Mouse (Mus musculus) adrenal gland, adult 18-20 months (tissue): ENCODE measurements at regions not wholly inside any gene's neighbourhood (a gene's known extent, or its start where the extent isn't known, plus 50 kb on each side); places are given as distances from the start of the nearest gene placed in this dataset.

Source experiments
- DNase-seq, 2 experiments: peaks; one replicate each; pipeline ENCODE4 v3.0.0; 2021 to 2022; ENCODE audit warnings: low spot score in 2 of 2

GRCm38 (mm10) chr5:119213196-119213595 lies 457.3 kb upstream of the Tbx3 start:
- DNase-seq: no peak

DNA sequence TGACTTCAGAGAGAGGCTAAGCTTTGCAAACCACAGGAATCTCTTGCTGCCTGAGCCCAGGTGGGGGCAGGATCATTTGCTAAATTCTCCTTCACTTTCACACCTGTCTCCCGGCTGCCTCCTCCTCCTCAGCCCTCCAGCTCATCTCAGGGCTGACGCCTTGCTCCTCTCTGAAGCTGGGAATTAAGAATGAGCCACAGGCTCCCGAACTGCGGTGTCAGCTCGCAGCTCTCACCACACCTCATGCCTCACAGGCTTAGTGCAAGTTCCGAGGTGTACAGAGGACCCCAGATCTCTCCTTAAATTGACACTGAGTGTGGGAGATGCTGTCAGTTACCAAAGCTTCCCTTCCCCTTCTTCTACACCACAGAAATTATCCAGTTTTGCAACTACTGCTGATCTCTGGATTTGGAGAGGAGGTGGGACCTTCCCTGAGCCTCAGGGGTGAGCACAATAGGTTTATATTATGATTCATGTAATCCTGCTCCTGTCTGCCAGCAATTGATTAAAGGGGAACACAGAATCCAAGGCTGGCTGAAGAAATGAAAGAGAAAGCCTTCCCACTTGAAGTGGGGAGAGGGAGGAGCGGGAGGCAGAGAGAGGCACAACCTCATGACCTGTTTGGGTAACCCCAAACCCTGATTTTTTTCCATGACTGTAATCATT lies 456.6 kb upstream of the Tbx3 start:
- no peak for DNase-seq

DNA sequence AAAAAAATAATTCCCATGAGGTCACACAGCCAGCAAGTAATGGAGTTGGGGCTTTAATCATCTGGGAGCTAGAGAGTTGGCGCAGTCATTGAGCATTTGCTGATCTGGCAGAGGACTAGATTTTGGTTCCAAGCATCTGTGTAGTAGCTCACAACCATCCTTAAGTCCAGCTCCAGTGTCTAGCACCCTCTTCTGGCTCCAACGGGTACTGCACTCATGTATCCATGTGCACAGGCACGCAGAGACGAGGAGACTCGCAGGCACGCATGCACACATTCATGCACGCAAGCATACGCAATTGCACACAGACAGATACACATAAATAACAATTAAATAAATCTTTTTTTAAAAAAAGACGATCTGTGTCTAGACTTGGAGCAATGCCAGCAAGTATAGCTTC lies 455.5 kb upstream of the Tbx3 start:
- DNase-seq: no peak

- no peak for DNase-seq
Measured at GRCm38 (mm10) chr5:119215364-119215763, 455.1 kb upstream of the Tbx3 start.

- no peak for DNase-seq
Measured at GRCm38 (mm10) chr5:119216146-119216545, 454.3 kb upstream of the Tbx3 start.

DNA sequence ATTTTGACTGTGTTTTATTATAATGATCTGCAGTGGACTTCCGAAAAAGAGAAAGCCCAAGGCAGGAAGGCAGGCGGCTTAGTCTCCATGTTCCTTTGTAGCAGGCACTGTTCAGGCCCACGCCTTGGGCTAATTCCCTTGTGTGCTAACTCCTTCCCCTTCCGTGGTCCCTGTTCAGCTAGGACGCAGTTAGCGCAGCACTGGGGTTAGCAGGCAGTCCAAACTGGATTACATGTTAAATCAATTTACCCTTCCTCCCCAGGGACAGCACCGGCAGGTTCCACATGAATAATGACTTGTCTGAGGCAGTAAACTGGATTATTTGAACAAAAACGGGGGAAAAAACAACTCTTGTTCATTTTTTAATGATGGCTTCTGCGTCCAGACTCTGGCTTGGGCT lies 453.4 kb upstream of the Tbx3 start:
- no peak for DNase-seq

DNA sequence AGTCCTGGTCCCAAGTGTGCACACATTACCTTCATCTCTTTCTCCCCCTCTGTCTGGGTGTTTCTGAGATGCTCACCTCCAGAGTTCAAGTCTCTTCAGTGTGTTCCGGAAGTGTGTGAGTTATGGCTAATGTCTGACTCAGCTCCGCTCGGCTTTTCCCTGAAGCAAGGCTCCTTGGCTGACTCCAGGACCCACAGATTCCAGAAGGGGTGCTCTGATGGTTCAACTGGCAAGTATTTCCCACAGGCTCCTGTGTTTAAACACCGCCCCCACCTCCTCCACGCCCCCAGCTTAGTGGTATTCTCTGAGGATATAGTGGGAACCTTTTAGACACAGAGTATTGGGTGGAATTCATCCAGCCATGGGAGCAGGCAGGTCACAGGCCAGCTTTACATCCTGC lies 441.8 kb upstream of the Tbx3 start:
- no peak for DNase-seq

- DNase-seq: no peak
Measured at GRCm38 (mm10) chr5:119232941-119233340, 437.5 kb upstream of the Tbx3 start.

GRCm38 (mm10) chr5:119235884-119236283 lies 434.6 kb upstream of the Tbx3 start:
- no peak for DNase-seq

DNA sequence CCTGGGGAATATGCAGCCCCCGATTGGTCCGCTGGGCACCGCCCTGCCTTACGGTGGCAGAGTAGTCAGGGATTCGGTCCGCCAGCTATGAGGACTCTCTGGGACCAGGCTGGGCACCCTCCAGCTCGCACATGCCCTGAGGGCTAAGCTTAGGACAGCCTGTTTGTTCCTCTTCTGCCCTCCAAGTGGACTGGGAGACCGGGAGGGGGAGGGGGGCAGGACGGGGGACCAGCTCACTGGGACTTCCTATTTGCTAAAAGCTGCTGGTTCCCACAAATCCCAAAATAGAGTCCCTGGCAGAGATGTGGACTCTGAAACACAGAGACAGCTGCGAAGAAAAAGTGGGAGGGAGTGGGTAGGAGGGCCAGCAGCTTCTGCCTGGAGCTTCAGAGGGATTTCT lies 423.6 kb upstream of the Tbx3 start:
- DNase-seq: no peak

DNA sequence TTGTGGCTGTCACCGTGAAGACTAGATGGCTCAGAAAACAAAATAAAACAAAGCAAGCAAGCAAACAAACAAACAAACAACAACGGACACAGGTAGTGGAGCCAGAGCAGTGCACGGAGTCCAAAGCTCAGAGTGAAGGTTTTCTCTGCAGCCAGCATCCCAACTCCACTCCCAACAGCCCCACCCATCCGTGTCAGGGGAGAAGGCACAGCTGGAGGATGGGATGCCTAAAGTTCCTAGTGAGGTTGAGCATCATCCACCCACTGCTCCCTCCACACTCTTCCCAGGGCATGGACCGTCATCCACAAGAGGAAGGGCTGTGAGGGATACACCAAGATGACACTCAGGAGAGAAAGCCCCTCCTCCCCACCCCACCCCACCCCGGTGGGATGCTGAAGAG lies 421.8 kb upstream of the Tbx3 start:
- no peak for DNase-seq

DNA sequence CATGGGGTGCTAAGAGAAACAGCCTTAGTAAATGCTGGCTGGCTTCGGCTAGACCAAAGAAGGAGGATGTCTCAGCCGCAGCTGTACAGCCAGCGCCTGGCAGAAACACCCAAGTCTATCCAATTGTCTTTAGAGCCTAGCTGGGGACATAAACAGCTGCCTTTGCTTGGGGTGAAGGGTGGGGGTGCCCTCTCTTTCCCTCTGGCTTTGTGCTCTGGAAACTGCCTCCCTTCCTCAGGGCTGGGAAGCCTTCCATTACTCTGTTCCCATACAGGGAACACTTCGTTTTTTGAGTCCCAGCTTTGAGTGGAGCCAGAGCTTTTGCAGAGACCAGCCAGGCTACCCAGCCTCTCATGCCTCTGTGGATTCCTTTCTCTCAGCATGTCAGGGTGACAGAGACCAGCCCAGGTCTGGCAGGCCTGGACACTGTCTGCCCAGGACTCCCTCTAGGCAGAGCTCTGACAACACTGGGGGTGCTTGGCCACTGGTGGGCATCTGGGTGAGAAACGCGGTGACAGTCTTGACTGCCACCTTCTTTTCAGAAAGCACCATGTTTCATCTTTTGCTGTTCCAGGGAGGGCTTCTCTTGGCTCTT lies 421.2 kb upstream of the Tbx3 start:
- no peak for DNase-seq

GRCm38 (mm10) chr5:119251311-119252047 lies 419.0 kb upstream of the Tbx3 start:
- DNase-seq: no peak

DNA sequence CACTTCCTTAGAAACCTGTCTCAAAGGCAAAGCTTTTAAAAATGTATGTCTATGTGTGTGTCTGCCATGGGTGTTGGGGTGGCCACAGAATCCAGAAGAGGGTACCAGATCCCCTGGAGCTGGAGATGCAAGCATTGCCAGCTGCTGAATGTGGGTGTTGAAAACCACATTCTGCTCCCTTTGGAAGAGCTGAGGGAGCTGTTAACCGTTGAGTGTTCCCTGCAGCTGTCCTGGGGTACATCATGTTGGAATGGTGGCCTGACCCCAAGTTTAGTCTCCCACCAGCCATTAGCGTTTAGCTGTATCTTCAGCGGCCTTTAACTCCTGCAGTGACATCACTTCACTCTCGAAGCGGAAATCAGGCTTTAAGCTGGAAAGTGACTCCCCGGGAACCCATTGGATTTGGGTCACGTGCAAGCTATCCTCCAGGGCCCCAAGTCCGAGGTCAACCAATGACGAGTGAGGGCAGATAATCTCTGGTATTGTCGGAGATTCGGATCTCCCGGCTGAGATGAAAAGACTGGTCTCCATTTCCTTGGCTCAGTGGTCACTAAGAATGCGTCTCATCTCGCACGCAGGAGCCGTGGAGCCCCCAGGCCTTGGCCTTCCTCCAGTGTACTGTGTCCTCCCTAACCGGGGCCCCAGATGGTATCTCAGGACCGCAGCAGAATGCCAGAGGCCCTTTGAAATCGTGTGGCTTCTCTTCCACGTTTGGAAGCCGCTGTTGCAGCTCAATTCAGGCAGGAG lies 412.9 kb upstream of the Tbx3 start:
- DNase-seq: no peak

DNA sequence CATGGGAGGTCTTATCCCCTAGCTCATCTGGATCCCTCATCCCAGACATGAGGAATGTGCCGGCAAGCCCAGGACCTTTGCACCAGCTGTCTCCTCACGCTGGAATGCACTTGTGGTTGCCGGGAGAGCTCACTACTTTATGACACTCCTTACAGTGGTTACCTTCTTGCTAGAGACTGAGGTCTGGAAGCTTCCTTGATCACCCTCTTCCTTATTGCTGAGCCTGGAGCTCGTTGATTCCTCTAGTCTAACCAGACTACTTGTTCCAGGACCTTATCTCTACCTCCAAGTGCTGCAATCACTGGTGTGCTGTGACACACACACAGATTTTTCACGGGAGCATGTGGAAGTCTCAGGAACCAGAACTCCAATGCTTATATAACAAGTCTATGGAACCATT lies 411.6 kb upstream of the Tbx3 start:
- no peak for DNase-seq

DNA sequence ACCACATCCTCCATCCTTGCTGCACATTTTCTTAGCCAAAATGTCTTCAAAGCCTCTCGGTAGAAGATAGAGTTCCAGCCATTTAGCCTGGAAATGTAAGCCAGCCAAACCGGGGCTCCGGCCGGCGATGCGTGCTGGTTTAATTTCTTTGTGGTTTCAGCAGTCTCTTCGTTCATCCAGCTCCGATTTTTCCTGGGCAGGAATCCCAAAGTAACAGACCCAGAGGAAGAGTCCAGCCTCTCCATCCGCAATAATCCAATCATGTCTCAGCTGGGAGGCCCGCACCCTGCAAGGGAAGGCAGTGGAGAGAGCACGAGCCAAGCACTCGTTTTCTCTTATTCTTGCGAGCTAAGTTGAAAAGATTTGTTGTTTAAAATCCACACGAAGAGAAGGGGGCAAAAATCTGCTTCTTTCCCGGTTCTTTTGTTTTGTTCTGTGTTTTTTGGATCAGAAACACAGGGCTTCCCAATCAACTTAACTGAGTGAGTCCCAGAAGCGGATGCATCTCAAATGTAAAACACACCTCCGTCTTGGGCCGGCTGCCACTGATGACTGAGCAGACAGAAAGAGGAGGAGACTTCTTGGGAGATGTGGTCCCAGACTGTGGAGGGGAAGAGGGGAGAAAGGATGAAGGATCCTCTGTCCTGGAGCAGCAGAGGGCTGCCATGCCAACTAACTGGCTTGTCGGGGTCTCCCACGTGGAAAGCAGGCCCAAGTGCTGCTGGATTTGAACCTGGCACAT lies 405.1 kb upstream of the Tbx3 start:
- no peak for DNase-seq

GRCm38 (mm10) chr5:119271234-119271852 lies 399.1 kb upstream of the Tbx3 start:
- no peak for DNase-seq

DNA sequence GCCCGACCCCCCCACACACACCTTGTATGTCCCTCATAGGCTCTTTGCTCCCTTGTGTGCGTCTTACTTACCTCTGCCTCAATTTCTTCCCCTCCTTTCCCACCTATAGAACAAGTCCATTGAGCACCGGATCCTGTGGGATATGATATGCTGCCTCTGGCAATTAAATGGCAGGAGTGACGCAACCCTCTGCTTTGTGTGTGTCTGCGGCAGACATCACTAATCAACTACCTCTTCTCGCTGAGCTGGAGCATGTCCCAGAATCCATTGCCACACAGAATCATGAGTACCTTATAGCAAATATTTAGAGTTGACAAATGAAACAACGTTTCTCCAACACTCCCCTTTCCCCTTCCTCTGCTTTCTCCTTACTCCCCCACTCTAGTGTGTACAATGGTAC lies 397.3 kb upstream of the Tbx3 start:
- no peak for DNase-seq

- DNase-seq: no peak
Measured at GRCm38 (mm10) chr5:119273615-119274014, 396.9 kb upstream of the Tbx3 start.

GRCm38 (mm10) chr5:119274817-119275494 lies 395.5 kb upstream of the Tbx3 start:
- no peak for DNase-seq
